Mouse (Mus musculus): ENCODE data around the gene Tfip11. TPM values are rescaled to one million over a fixed set of nuclear protein-coding genes. Genes with fewer than 3 reads are reported as not detected.

Gene Tfip11
- polyA plus RNA-seq, 1 experiment from 2014 or later: 23.3 TPM

Other genes with a start within 250 kb of the Tfip11 start
- 1.7 TPM in 2 replicates for gene Cryba4, start 73.8 kb upstream of the Tfip11 start, polyA plus RNA-seq (2015; fragmentation: Nextera tagmentation; extraction: Ambion mirVana)
- 4.0 TPM in 2 replicates for gene Crybb1, start 70.5 kb upstream of the Tfip11 start, polyA plus RNA-seq (2015; fragmentation: Nextera tagmentation; extraction: Ambion mirVana)
- 40.8 and 44.4 TPM in 2 replicates for gene Tpst2, start 49.7 kb upstream of the Tfip11 start, polyA plus RNA-seq (2015; fragmentation: Nextera tagmentation; extraction: Ambion mirVana)
- gene Srrd, start 16.7 kb downstream of the Tfip11 start, polyA plus RNA-seq (2015; fragmentation: Nextera tagmentation; extraction: Ambion mirVana): 34.0 and 37.3 TPM in 2 replicates
- 31.7 and 32.9 TPM in 2 replicates for gene Hps4, start 16.7 kb downstream of the Tfip11 start, polyA plus RNA-seq (2015; fragmentation: Nextera tagmentation; extraction: Ambion mirVana)
- 0.22 and 0.24 TPM in 2 replicates for gene Gm6583, start 29.7 kb downstream of the Tfip11 start, polyA plus RNA-seq (2015; fragmentation: Nextera tagmentation; extraction: Ambion mirVana)
- 10.2 and 12.1 TPM in 2 replicates for gene Asphd2, start 68.5 kb downstream of the Tfip11 start, polyA plus RNA-seq (2015; fragmentation: Nextera tagmentation; extraction: Ambion mirVana)
- gene Gm6588, start 123.1 kb downstream of the Tfip11 start, polyA plus RNA-seq (2015; fragmentation: Nextera tagmentation; extraction: Ambion mirVana): 0.08 and 0.14 TPM in 2 replicates

All from stomach, embryonic 15.5 days (tissue).